Mouse (Mus musculus): ENCODE results near the gene Tinagl1.

Tinagl1 gene

DNA sequence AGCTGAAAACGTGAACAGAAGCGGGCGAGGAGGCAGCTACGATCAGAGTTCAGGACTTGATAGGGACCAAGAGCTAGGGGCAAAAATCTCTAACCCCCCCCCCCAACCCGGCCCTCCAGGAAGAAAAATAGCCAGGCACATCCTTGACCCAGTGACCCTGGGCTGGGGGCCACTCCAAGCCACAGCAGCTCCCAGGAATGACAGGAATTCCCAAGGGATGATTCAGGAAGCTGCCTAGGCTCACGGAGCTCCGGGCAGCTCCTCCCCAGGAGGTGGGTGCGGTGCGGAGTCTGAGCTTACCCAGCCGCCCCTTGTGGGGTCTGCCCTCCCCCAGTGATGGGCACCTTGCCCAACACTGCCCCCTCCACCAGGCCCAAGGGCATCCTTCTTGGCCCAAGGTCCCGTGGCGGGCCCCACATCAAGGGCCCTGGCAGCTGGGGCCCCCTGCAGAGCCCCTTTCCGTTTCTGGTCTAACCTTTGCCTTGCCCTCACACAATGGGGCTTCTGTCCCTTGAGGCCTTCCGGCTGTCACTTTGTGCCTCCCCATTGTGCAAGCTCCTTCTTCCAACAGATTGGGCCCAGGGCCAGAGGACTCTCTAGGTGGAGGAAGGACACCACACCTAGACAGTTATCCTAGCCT lies at the start of gene Tinagl1:
Tinagl1 (minus strand) TSS at position 51 of the 640 bp plus-strand sequence.
- no peak for DNase-seq (ENCODE audit: low read depth, low spot score)

DNA sequence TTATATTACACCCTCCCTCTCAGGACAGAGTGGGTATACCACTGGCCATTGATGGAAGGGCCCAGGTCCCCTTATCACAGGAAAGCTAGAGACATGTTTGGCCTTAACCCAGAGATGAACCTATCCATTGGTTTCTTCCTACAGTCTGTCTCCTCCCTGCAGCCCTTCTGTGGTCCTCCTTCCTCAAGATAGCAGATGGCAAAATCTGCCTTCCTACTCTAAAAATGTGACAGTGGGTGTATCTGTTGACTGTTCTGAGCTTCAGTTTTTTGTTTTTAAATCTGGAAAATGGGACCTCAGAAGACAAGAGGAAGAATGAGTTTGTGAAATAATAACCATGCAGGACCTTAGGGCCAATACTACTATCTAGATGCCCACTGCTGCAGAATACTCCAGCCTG lies 49.1 kb upstream of the Tinagl1 start:
- DNase-seq (ENCODE audit: low read depth, low spot score): no peak

DNA sequence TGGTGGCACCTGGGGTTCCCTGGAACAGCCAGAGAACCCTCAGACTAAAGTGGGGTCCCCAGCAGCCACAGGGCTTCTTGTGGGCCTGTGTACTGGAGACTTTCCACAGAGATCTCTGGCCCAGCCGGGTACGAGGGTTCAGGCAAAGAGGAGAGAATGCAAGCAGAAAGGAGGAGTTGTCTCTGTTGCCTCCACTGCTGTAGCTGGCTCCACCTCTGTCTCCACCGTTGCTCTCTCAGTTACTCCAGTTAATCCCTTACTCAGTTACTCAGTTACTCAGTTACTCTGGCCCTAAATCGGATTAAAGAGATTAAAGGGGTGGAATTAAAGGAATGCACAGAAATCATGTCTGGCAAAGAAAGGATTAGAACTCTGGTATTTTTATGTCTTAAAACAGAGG lies 47.3 kb upstream of the Tinagl1 start, which contains the start of gene Gm853:
Gm853 (minus strand) TSS at position 223 of the 400 bp plus-strand sequence.
- no peak for DNase-seq (ENCODE audit: low read depth, low spot score)

- DNase-seq (ENCODE audit: low read depth, low spot score): no peak
Measured at GRCm38 (mm10) chr4:130220176-130220575, 45.3 kb upstream of the Tinagl1 start.

- no peak for DNase-seq (ENCODE audit: low read depth, low spot score)
Measured at GRCm38 (mm10) chr4:130215392-130215791, 40.5 kb upstream of the Tinagl1 start.

- DNase-seq (ENCODE audit: low read depth, low spot score): no peak
Measured at GRCm38 (mm10) chr4:130213857-130214256, 38.9 kb upstream of the Tinagl1 start.

DNA sequence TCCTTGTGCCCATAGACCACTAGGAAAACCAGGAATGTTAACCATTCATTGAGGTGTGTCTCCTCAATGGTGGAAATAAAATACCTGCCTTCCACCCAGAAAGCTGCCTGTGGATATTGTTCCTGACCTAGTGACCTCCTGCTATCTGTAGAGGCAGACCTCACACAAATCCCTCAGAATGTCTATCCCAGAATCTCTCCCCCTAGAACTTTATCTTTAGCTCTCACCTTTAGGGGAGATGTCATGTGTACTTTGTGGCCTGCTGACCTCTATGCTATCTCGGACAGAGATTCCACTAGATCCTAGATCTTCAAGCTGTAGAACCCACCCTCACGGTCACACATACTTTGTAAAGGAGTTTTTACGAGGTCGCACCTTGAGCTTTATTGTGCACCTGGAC lies 38.3 kb upstream of the Tinagl1 start:
- no peak for DNase-seq (ENCODE audit: low read depth, low spot score)

DNA sequence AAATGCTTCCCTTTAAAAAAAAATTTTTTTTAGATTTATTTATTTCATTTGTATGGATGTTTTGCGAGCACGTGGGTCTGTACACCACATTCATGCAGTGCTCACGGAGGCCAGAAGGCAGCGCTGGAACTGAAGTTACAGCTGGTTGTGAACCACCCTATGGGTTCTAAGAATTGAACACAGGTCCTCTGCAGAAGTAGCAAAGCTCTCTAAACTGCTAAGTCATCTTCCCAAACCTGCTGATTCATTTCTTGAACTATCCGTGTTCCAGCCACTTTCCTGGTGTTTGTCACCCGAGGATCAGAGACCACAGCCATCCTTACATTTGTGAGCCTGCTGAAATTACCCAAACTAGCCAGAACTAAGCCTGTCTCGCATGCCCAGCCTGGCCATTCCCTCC lies 37.5 kb upstream of the Tinagl1 start:
- no peak for DNase-seq (ENCODE audit: low read depth, low spot score)

DNA sequence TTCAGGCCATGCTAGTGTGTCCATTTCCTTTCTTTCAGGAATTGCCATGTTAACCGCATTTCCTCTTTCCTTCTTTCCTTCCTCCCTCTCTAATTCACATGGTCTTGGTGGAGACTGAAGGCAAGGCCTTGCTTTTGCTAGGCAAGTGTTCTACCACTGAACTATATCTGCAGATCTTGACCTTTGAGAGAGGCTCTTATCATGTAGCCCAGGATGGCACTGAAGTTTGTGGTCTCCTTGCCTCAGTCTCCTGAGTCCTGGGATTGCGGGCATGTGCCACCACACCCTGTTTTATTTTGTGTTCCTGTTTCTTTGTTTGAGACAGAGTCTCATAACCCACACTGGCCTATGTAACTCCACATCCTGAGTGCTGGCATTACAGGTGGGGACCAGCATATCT lies 36.9 kb upstream of the Tinagl1 start:
- no peak for DNase-seq (ENCODE audit: low read depth, low spot score)

- DNase-seq (ENCODE audit: low read depth, low spot score): peak; percentile 79
Measured at GRCm38 (mm10) chr4:130198694-130199670, 24.1 kb upstream of the Tinagl1 start.

DNA sequence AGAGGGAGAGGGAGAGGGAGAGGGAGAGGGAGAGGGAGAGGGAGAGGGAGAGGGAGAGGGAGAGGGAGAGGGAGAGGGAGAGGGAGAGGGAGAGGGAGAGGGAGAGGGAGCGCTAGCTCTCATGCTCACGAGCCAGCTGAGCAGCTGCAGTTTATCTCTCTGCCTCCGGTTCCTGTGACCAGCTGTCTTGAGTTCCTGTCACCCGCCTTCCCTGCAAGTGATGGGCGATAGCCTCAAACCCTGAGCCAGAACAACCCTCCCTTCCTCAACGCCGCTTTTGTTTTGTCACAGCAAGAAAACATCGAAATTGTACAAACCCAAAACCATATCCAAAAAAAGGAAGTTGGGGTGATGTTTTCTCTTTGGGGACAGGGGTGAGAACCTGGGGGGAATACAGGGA lies 21.6 kb upstream of the Tinagl1 start:
- DNase-seq (ENCODE audit: low read depth, low spot score): no peak

GRCm38 (mm10) chr4:130195924-130196323 lies 21.0 kb upstream of the Tinagl1 start:
- no peak for DNase-seq (ENCODE audit: low read depth, low spot score)

- DNase-seq (ENCODE audit: low read depth, low spot score): no peak
Measured at GRCm38 (mm10) chr4:130192266-130192665, 17.3 kb upstream of the Tinagl1 start.

- DNase-seq (ENCODE audit: low read depth, low spot score): no peak
Measured at GRCm38 (mm10) chr4:130189606-130190005, 14.7 kb upstream of the Tinagl1 start.

GRCm38 (mm10) chr4:130188806-130189297 lies 13.9 kb upstream of the Tinagl1 start:
- DNase-seq (ENCODE audit: low read depth, low spot score): peak; percentile 61

DNA sequence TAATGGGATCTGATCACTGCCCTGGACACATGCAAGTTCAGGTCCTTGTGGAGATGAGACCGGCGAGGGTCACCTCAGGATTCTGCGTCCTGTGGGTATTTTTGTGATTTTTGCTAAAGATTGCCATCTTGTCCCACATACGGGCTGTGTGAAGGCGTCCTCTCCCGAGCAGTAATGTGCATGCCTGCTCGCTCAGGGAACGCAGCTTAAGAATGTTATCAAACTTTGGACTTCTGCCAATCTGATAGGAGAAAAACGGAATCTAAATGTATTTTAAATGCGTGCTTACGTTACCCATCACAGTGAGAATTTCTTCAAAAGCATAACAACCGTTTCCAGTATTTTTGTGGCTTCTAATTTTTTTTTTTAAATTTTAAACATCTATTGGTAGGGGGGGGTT lies 12.0 kb upstream of the Tinagl1 start:
- DNase-seq (ENCODE audit: low read depth, low spot score): no peak

- DNase-seq (ENCODE audit: low read depth, low spot score): no peak
Measured at GRCm38 (mm10) chr4:130186450-130186849, 11.5 kb upstream of the Tinagl1 start.

GRCm38 (mm10) chr4:130183879-130184278 lies 9.0 kb upstream of the Tinagl1 start:
- DNase-seq (ENCODE audit: low read depth, low spot score): no peak

DNA sequence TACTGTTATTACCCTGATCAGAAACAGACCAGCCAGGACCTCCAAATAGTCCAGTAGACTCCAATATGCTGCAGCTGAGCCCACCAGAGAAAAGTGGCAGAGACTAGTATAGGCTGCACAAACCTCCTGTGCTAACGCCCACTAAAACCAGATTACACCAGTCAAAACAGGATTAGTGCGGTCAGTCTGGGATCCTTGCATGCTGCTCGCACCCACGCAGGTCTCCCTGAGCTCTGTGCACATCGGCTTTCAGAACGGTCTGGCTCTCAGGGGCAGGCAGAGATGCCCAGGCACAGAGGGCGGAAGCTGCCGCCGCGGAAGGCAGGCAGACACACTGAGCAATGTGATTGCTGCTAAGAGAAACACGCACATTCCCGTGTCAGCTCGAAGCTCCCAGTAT lies 8.1 kb upstream of the Tinagl1 start:
- no peak for DNase-seq (ENCODE audit: low read depth, low spot score)

- DNase-seq (ENCODE audit: low read depth, low spot score): no peak
Measured at GRCm38 (mm10) chr4:130181886-130182285, 7.0 kb upstream of the Tinagl1 start.

GRCm38 (mm10) chr4:130180909-130181602 lies 6.1 kb upstream of the Tinagl1 start:
- no peak for DNase-seq (ENCODE audit: low read depth, low spot score)

DNA sequence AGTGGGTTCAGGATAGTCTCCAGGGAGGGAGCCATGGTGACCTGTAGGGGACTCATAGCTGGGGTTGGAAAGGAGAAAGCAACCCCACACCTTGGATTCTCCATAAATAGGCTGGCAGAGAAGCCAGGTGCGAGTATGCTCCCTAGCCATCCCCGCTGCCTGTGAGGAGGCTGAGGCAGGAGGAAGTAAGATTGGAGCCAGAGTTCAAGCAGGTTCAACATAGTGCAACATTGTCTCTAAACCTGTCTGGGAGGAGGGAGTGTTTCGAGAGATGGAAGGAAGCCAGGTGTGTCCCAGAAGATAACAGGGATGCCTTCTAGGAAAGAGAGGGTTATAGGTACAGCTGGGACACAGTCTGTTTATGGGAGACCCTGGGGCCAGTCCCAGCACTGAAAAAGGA lies 5.0 kb upstream of the Tinagl1 start:
- DNase-seq (ENCODE audit: low read depth, low spot score): no peak
